Mouse (Mus musculus): ENCODE data around the gene Hoxb3. TPM values are rescaled to one million over a fixed set of nuclear protein-coding genes. Genes with fewer than 3 reads are reported as not detected.

Hoxb3 gene
- total RNA-seq, 2 experiments from 2014 or later = 0.38 to 0.54 TPM

DNA sequence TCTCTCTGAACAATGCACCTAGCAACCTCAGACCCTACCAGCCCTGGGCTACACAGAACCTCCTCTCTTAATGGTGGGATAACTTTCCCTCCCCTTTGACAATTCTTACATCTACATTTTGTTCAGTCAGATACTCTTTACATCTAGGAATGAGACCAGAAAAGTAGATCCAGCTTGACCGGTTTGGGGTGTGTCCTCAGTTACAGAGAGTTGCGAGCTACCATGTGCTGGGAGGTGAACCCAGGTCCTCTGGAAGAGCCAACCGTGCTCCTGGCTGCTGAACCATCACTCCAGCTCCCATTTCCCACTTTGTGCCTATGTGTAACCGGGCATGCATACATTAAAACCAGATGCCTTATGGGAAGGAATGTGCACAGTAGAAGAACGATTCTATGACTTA lies 60.3 kb downstream of the Hoxb3 start:
- DNase-seq = no peak
- intact Hi-C loops (cut with DNase I) = no loop called here

DNA sequence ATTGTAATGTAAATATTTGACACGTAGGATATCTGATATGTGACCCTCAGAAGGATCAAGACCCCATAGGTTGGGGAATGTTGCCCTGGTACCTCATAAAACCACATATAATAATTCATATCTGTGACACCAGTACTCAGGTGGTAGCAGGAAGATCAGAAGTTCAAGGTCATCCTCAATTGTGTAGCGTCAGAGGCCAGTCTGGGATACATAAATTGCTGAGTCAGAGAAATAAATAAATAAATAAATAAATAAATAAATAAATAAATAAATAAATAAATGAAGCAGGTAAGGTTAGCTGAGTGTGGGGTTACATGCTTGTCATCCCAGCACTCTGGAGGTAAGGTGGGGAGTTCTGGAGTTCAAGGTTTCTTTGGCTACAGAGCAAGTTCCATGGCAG lies 64.5 kb downstream of the Hoxb3 start:
- no peak for DNase-seq
- intact Hi-C loops (cut with DNase I) = no loop called here

DNA sequence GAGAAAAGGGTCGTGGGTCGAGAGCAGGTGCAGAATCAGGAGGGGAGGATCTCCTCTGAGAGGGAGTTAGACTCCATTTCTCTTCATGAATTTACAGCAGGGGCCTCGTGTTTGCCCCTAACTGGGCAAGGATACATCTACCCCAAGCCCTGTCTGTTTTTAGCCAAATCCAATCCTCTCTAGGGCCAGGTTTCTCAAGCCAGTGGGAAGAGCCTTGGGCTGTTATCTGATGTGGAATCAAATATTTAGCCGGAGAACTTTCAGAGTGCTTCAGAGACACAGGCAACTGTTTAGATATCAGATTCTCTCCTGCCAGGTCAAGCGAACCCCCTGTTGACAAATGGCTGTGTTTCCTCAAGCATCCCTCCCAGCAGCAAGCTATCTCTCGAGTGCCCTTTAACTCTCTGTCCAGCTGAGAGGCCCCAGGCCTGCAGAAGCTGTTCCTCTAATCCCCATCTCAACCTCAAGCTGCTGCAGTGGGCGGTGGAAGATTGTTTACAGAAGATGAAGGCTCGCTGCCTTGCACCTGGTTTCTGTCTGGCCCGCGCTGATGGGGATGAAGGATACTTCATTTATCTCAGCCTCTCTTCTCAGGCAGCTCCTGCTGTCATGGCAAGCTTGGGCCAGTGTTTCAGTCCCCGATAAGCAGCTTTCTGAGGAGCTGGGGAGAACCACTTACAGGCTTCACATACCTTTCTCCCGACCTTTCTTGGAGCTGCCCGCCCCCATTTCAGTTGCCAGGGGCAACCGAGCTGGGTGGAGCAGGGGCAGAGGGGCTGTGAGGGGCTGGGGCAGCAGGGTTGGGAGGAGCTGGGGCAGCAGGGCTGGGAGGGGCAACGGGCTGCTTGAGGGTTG lies 73.9 kb downstream of the Hoxb3 start:
- intact Hi-C loops (cut with DNase I) = no loop called here

More for the DNA sequence above, 73.9 kb downstream of the Hoxb3 start:
- DNase-seq = no peak

Small RNA genes lying within 50 kb of the gene (microRNA-seq; reads per million reads assigned to microRNA genes)
- gene Mir10a = 6,270 to 8,601 reads per million in 2 experiments

Other genes starting within 250 kb of the Hoxb3 start
- 1,000 to 10,000 TPM; 1,399 to 1,465 TPM for gene Atp5g1, start 247.7 kb upstream of the Hoxb3 start, total RNA-seq (2021)
- gene Calcoco2, start 211.4 kb upstream of the Hoxb3 start, total RNA-seq (2021) = not detected
- not detected for gene Ttll6, start 189.5 kb upstream of the Hoxb3 start, total RNA-seq (2021)
- gene Hoxb13, start 129.0 kb upstream of the Hoxb3 start, total RNA-seq (2021) = not detected
- under 1 TPM in 1 of 2 experiments, not detected in 1; 0.10 TPM for gene Hoxb9, start 51.9 kb upstream of the Hoxb3 start, total RNA-seq (2021)
- gene Hoxb8, start 41.4 kb upstream of the Hoxb3 start, total RNA-seq (2021) = under 1 TPM; 0.15 TPM
- gene Hoxb7, start 36.7 kb upstream of the Hoxb3 start, total RNA-seq (2021) = under 1 TPM; 0.39 to 0.41 TPM
- gene Hoxb6, start 30.9 kb upstream of the Hoxb3 start, total RNA-seq (2021) = under 1 TPM; 0.38 to 0.54 TPM
- under 1 TPM; 0.52 to 0.61 TPM for gene Hoxb5, start 20.0 kb upstream of the Hoxb3 start, total RNA-seq (2021)
- gene Hoxb4, start 5.1 kb upstream of the Hoxb3 start, total RNA-seq (2021) = under 1 TPM; 0.23 to 0.54 TPM
- under 1 TPM in 1 of 2 experiments, not detected in 1; 0.12 TPM for gene Hoxb2, start 27.2 kb downstream of the Hoxb3 start, total RNA-seq (2021)
- not detected for gene Hoxb1, start 42.4 kb downstream of the Hoxb3 start, total RNA-seq (2021)
- gene Skap1, start 141.3 kb downstream of the Hoxb3 start, total RNA-seq (2021) = 1 to 10 TPM in 1 of 2 experiments, not detected in 1; 1.6 TPM

Data from gastrocnemius, postnatal 36 days (tissue).